Mouse (Mus musculus): ENCODE data around the gene Rpsa. TPM values are rescaled to one million over a fixed set of nuclear protein-coding genes. Genes with fewer than 3 reads are reported as not detected.
"Not testable (repeated sequence)": the region's sequence is repeated elsewhere in the genome, so short reads cannot be mapped to it uniquely, and the experiment has no call there.

Gene Rpsa
- polyA plus RNA-seq, 1 experiment from 2014 or later: 1,464 TPM

DNA sequence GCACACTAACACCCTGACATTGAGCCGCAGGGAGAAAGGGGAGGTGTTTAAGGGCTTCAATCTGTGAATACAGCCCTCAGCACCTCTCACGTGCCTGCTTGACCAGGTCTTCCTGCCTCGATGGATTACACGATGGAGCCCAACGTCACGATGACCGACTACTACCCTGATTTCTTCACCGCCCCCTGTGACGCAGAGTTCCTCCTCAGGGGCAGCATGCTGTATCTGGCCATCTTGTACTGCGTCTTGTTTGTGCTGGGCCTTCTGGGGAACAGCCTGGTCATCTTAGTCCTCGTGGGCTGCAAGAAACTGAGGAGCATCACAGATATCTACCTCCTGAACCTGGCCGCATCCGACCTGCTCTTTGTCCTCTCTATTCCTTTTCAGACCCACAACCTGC lies 33.8 kb upstream of the Rpsa start:
- H3K9ac ChIP-seq: no peak overlapping the region
- H3K36me3 ChIP-seq: no peaks in the 10 kb centered on the region
- no peak overlapping the region for H3K27ac ChIP-seq
- peaks cover 3% of the 10 kb centered on the region; the same call in 1 of the 2 replicates for H3K4me1 ChIP-seq
- WGBS: 86% methylated on average over 13 of the region's 13 CpGs
- no peak overlapping the region for H3K4me3 ChIP-seq (replicated peaks)
- H3K9me3 ChIP-seq (replicated peaks): no peaks in the 10 kb centered on the region
- ATAC-seq (replicated peaks; ENCODE audit: low FRiP score): no peak
- H3K4me2 ChIP-seq: no peak overlapping the region
- no peaks in the 10 kb centered on the region for H3K27me3 ChIP-seq

DNA sequence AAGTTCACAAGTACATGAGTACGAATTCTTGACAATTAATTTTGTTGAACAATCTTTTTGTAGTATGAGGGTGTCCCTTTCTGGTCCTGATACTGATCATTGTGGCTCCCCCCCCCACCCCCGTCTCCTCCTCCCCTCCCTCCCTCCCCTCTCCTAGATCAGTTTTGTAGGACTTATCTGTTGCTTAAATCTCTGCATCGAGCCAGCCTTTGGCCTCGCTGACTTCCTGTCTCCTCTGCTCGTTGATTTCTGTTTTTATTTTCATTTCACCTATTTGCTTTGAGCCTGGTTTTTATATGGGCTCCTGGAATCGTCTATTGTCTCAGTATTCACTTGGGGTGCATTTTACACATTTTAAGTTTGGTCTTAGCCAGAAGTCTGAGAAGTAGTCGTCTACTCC lies 31.6 kb upstream of the Rpsa start:
- H3K4me2 ChIP-seq: no peak overlapping the region
- H3K27me3 ChIP-seq: no peaks in the 10 kb centered on the region
- no peaks in the 10 kb centered on the region for H3K36me3 ChIP-seq
- 51% methylated on average over 7 of the region's 7 CpGs for WGBS
- ATAC-seq (replicated peaks; ENCODE audit: low FRiP score): no peak
- no peaks in the 10 kb centered on the region for H3K9me3 ChIP-seq (replicated peaks)
- H3K4me3 ChIP-seq (replicated peaks): no peak overlapping the region
- peaks cover 3% of the 10 kb centered on the region; the same call in 1 of the 2 replicates for H3K4me1 ChIP-seq
- H3K9ac ChIP-seq: no peak overlapping the region
- H3K27ac ChIP-seq: no peak overlapping the region

DNA sequence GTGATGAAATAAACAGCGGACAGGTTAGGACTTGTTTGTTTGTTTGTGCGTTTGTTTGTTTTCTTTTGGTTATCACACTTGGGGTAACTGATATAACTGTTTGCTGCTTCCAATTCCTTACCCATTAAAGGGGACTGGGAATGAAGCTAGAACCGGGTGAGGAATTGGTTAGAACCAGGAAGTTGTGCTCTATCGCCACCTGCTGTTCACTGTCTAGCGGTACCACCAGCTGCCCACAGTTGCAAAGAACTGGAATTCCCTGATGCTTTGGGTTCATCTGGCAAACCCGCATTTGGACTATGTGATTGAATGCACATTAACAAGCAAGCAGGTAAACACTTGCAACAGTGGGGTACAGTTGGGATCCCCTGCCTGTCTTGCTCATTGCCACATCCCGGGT lies 28.8 kb upstream of the Rpsa start:
- 22% methylated on average over 7 of the region's 7 CpGs for WGBS
- no peak overlapping the region for H3K4me3 ChIP-seq (replicated peaks)
- peaks cover 3% of the 10 kb centered on the region; the same call in 1 of the 2 replicates for H3K4me1 ChIP-seq
- no peak overlapping the region for H3K9ac ChIP-seq
- peaks cover 10% of the 10 kb centered on the region; the same call in 1 of the 2 replicates for H3K9me3 ChIP-seq (replicated peaks)
- H3K4me2 ChIP-seq: no peak overlapping the region
- no peaks in the 10 kb centered on the region for H3K36me3 ChIP-seq
- no peak overlapping the region for H3K27ac ChIP-seq
- ATAC-seq (replicated peaks; ENCODE audit: low FRiP score): 0 out of 2 replicates have a peak, but pooled peaks have one; percentile 43
- H3K27me3 ChIP-seq: no peaks in the 10 kb centered on the region

DNA sequence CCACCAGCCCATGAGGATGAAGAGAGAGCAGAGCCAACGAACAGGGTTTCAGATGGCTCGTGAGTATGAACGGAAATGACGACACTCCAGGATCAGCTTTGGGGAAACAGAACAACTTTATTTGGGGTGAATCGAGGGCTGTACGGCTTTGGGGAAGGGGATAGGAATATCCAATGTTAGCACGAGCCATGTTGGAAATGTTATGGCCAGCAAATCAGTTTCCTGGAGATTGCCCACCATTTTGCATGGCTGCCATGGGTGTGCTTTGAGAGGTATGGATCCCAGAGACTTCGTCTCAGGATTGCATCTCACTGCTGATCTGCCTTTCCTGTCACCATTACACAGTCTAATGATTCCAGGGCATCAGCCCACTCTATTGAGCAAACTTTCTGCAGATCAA lies 28.2 kb upstream of the Rpsa start:
- ATAC-seq (replicated peaks; ENCODE audit: low FRiP score): no peak
- 89% methylated on average over 8 of the region's 8 CpGs for WGBS
- Histone ChIP-seq H3K4me2 (no peak overlapping the region), H3K4me1 (peaks cover 3% of the 10 kb centered on the region; the same call in 1 of the 2 replicates), H3K9me3 (replicated peaks) (peaks cover 10% of the 10 kb centered on the region; the same call in 1 of the 2 replicates), H3K27ac (no peak overlapping the region), H3K36me3 (no peaks in the 10 kb centered on the region), H3K9ac (no peak overlapping the region), H3K27me3 (no peaks in the 10 kb centered on the region), H3K4me3 (replicated peaks) (no peak overlapping the region)

DNA sequence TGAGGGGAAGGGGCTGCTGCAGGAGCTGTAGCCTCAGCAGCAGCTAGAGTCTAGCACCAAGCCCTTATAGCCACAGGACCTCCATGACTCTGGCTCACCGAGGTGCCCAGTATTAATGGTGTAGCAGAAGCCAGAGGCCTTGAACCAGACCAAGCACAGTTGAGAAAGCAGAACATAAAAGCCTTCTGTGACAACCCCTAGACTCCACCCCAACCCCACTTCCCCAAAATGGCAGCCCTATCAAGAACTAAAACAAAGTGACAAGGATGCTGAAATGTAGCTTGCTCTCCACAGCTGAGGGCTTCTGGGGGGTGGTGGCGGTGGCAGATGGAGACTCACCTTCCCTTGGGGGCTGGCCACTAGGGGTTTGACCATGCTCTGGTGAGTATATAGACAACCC lies 26.3 kb upstream of the Rpsa start:
- Histone ChIP-seq H3K4me2 (no peak overlapping the region), H3K4me3 (replicated peaks) (no peak overlapping the region), H3K9me3 (replicated peaks) (peaks cover 10% of the 10 kb centered on the region; the same call in 1 of the 2 replicates), H3K36me3 (no peaks in the 10 kb centered on the region), H3K9ac (no peak overlapping the region), H3K4me1 (peaks cover 3% of the 10 kb centered on the region; the same call in 1 of the 2 replicates), H3K27me3 (no peaks in the 10 kb centered on the region), H3K27ac (no peak overlapping the region)
- no peak for ATAC-seq (replicated peaks; ENCODE audit: low FRiP score)
- 100% methylated on average over 2 of the region's 2 CpGs for WGBS

DNA sequence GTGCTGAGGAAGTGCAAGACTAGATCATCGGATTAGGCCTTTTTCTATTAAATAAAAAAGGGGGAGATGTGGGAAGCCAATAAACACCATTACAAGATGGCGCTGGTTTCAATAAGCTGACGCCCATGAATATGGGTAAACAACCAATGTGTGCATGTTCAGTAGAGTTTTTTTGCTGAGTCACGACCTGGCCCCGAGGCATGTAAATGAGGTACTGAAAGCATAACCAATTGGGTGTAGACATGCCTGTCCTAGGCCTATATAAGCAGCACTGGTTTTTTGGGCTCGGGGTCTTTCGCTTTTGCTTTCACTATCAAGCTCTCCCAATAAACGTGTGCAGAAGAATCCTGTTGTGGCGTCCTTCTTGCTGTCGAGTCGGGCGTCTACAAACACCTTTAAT lies 18.5 kb upstream of the Rpsa start:
- ATAC-seq (replicated peaks; ENCODE audit: low FRiP score); H3K4me2 ChIP-seq; H3K27ac ChIP-seq; H3K4me3 ChIP-seq (replicated peaks); H3K9ac ChIP-seq; H3K9me3 ChIP-seq (replicated peaks); H3K27me3 ChIP-seq; H3K4me1 ChIP-seq; H3K36me3 ChIP-seq: not testable (repeated sequence)
- 97% methylated on average over 12 of the region's 12 CpGs for WGBS

DNA sequence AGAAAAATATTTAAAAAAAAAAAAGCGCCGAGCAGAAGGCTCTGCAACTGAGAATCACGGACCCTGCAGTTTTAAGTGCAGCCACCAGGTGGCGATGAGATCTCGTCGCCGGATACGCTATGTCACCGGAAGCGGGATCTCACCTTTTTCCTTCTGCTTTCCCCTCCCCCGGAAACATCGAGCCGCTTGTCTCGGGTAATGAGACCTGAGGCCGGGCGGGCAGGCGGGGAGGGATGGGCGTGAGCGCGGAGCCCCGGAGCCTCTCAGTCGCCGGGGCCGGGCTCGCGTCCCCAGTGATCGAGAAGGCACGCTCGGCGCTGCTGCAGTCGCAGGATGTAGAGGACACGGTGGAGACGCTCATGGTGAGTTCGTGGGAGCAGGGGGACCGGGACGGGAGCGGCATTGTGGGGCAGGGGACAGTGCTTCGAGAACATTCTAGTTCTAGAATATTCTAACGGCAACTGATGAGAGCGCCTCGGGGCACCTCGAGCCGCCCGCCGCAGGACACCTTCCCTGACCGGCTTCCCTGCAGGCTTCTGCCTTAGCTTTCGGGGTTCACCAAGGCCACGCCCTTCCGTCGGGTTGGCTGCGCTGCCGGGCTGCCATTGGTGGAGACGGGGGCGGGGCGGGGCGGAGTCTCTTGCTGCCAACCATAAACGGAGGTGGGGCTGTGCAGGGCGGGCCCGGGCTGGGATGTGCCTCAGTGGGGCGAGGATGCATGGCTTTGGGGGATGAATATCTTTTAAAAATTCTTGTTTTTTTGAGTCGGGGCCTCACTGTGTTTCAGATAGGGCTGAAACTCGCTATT lies 17.1 kb upstream of the Rpsa start, which contains the start of gene Slc25a38:
Gene Slc25a38 (plus strand): TSS at position 164 of the 808 bp plus-strand sequence.
- H3K27ac ChIP-seq: peak within 1 kb of the TSS; percentile 98
- ATAC-seq (replicated peaks; ENCODE audit: low FRiP score): peak; percentile 97
- 2% methylated on average over 62 of the region's 62 CpGs for WGBS
- H3K9me3 ChIP-seq (replicated peaks): no peaks in the 10 kb centered on the region
- peaks cover 8% of the 10 kb centered on the region for H3K4me1 ChIP-seq
- no peaks in the 10 kb centered on the region for H3K36me3 ChIP-seq
- peak within 1 kb of the TSS; percentile 83 for H3K4me2 ChIP-seq
- peak within 1 kb of the TSS; percentile 83 for H3K9ac ChIP-seq
- H3K27me3 ChIP-seq: no peaks in the 10 kb centered on the region
- peak within 1 kb of the TSS; percentile 97 for H3K4me3 ChIP-seq (replicated peaks)

DNA sequence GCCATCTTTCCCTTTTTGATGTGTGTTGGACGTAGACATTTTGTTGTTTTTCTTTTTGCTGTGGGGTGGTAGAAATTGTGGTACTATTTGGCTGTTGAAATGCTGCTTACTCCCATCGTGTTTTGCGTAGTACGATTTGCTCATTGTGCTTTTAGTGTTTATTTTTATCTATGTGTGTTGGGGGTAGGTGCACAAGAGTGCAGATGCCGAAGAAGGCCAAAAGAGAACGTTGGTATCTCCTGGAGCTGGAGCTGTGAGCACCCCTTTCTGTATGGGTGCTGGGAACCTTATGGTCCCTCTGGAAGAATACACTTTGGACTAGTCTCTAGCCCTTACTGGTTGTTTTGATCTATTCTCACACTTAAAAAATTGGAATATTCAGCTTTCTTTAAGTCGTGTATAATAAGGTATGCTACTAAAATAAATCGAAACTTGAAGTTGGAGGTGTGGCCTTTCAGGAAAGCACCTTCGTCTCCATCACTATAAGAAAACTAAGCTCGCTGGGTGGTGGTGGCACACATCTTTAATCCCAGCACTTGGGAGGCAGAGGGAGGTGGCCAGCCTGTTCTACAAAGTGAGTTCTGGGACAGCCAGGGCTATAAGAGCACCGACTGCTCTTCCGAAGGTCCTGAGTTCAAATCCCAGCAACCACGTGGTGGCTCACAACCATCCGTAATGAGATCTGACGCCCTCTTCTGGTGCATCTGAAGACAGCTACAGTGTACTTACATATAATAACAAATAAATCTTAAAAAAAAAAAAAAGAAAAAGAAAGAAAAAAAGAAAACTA lies 16.1 kb upstream of the Rpsa start:
- H3K9ac ChIP-seq: peak overlapping the region; percentile 83
- H3K27me3 ChIP-seq: no peaks in the 10 kb centered on the region
- H3K9me3 ChIP-seq (replicated peaks): no peaks in the 10 kb centered on the region
- H3K4me3 ChIP-seq (replicated peaks): peak overlapping the region; percentile 97
- H3K36me3 ChIP-seq: 0 out of 2 replicates have a peak, but pooled peaks cover 1% of the 10 kb centered on the region
- peak overlapping the region; percentile 83 for H3K4me2 ChIP-seq
- 81% methylated on average over 15 of the region's 15 CpGs for WGBS
- H3K4me1 ChIP-seq: peaks cover 8% of the 10 kb centered on the region
- peak overlapping the region; percentile 98 for H3K27ac ChIP-seq
- ATAC-seq (replicated peaks; ENCODE audit: low FRiP score): no peak

DNA sequence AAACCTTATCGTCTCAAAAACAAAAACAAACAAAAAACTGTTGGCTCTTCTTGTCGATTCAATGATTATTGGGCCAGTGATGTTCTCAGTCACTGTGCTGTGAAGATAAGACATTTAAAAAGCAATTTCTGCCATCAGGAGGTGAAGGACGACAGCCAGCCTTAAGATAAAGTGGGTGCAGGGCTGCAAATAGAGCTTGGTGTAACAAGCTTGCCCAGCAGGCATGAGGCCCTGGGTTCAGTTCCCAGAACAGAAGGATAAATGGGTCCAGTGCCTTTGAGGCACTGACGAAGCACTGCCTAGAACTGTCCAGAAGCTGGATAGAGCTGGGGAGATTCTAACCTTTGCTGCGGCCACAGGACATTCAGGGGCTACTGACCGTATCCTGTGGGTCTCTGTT lies 15.0 kb upstream of the Rpsa start:
- H3K27ac ChIP-seq: no peak overlapping the region

DNA sequence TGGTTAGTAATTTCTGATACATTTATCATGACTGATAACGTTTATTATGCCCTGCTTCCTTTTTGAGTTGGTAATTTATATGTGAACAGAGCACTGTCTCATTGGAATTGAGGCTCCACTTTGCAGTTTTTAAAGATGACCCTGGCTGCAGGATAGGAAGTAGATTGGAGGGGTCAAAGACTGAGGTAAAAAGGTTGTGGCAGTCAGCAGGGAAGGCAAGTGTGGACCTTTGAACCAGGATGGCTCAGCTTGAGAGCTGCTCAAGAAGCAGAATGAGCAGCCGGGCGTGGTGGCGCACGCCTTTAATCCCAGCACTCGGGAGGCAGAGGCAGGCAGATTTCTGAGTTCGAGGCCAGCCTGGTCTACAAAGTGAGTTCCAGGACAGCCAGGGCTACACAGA lies 14.0 kb upstream of the Rpsa start:
- no peak for ATAC-seq (replicated peaks; ENCODE audit: low FRiP score)
- no peaks in the 10 kb centered on the region for H3K9me3 ChIP-seq (replicated peaks)
- no peak overlapping the region for H3K4me3 ChIP-seq (replicated peaks)
- WGBS: 92% methylated on average over 7 of the region's 7 CpGs
- H3K27me3 ChIP-seq: no peaks in the 10 kb centered on the region
- no peak overlapping the region for H3K27ac ChIP-seq
- no peak overlapping the region for H3K9ac ChIP-seq
- H3K4me2 ChIP-seq: no peak overlapping the region
- peaks cover 8% of the 10 kb centered on the region for H3K4me1 ChIP-seq
- H3K36me3 ChIP-seq: peaks cover 22% of the 10 kb centered on the region

More for the DNA sequence above, 15.0 kb upstream of the Rpsa start:
- ATAC-seq (replicated peaks; ENCODE audit: low FRiP score): no peak
- Histone ChIP-seq H3K4me2 (no peak overlapping the region), H3K4me1 (peaks cover 8% of the 10 kb centered on the region), H3K27me3 (no peaks in the 10 kb centered on the region), H3K36me3 (peaks cover 12% of the 10 kb centered on the region), H3K4me3 (replicated peaks) (no peak overlapping the region), H3K9ac (no peak overlapping the region), H3K9me3 (replicated peaks) (no peaks in the 10 kb centered on the region)
- WGBS: 92% methylated on average over 6 of the region's 6 CpGs

DNA sequence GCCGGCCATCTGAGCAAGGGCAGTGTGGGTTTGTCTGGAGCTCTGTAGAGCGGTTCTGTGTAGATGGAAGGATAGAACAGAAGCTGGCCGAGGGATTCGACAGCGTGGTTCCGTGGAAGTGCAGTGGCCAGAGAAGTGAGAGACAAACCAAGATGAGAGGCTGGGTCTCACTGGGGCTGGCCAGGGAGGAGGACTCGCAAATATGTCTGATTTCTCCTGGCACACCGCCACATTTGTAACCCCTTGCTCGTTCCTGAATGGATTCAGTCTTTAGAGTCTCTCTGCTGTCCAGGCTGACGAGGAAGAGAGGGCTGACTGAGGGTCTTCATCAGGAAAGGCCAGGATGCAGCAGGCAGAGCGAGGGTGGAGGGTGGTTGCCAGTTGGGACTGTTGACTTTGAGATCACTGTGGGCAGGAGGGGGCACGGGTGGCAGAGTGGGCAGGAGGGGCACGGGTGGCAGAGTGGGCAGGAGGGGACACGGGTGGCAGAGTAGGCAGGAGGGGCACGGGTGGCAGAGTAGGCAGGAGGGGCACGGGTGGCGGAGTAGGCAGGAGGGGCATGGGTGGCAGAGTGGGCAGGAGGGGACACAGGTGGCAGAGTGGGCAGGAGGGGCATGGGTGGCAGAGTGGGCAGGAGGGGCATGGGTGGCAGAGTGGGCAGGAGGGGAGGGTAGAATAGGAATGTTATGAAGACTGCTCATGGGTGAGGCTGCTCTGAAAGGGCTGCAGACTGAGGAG lies 13.3 kb upstream of the Rpsa start:
- 86% methylated on average over 17 of the region's 17 CpGs for WGBS

More for the DNA sequence above, 13.3 kb upstream of the Rpsa start:
- H3K27me3 ChIP-seq: no peaks in the 10 kb centered on the region
- H3K4me1 ChIP-seq: peaks cover 8% of the 10 kb centered on the region
- no peak overlapping the region for H3K27ac ChIP-seq
- H3K4me3 ChIP-seq (replicated peaks): no peak overlapping the region
- no peaks in the 10 kb centered on the region for H3K9me3 ChIP-seq (replicated peaks)
- no peak for ATAC-seq (replicated peaks; ENCODE audit: low FRiP score)
- H3K4me2 ChIP-seq: no peak overlapping the region
- H3K9ac ChIP-seq: no peak overlapping the region
- peaks cover 28% of the 10 kb centered on the region for H3K36me3 ChIP-seq

All from kidney, embryonic 15.5 days (tissue).